Mouse (Mus musculus): Measurements from ENCODE around the gene Tmem132d. TPM values are rescaled to one million over a fixed set of nuclear protein-coding genes. Genes with fewer than 3 reads are reported as not detected.
"Not testable (repeated sequence)": the region's sequence is repeated elsewhere in the genome, so short reads cannot be mapped to it uniquely, and the experiment has no call there.

Tmem132d gene
- polyA plus RNA-seq, 1 experiment: not detected

GRCm38 (mm10) chr5:127990826-127991225, 442.1 kb downstream of the Tmem132d start:
- Histone ChIP-seq H3K27me3 (ENCODE audit: control insufficient read depth, insufficient read depth, insufficient read length) (no peaks in the 10 kb centered on the region), H3K79me3 (ENCODE audit: low read depth) (no peaks in the 10 kb centered on the region), H3K36me3 (ENCODE audit: control insufficient read depth, insufficient read depth) (no peaks in the 10 kb centered on the region), H3K79me2 (ENCODE audit: control insufficient read depth, insufficient read depth) (no peaks in the 10 kb centered on the region), H3ac (ENCODE audit: control insufficient read depth, insufficient read length, low read depth) (no peak overlapping the region), H3K4me3 (ENCODE audit: insufficient read depth, poor library complexity, severe bottlenecking) (no peak overlapping the region)
- TF ChIP-seq MYOD1 (IDR thresholded peaks at IDR 0.05; ENCODE audit: control insufficient read depth, insufficient read length, low read depth) (no peak), MAX (IDR thresholded peaks at IDR 0.05) (no peak), CEBPB (IDR thresholded peaks at IDR 0.05; ENCODE audit: low read depth) (no peak), MYOG (IDR thresholded peaks at IDR 0.05; ENCODE audit: control insufficient read depth, extremely low read depth, insufficient read length) (no peak), USF1 (IDR thresholded peaks at IDR 0.05; ENCODE audit: low read depth) (no peak), FOSL1 (IDR thresholded peaks at IDR 0.05; ENCODE audit: insufficient read depth, low read length, poor library complexity, severe bottlenecking) (no peak), CTCF (IDR thresholded peaks at IDR 0.05; ENCODE audit: control insufficient read depth, insufficient read depth, insufficient read length) (no peak)

- not testable (repeated sequence) for H3K4me3 ChIP-seq (ENCODE audit: insufficient read depth, poor library complexity, severe bottlenecking); H3K27me3 ChIP-seq (ENCODE audit: control insufficient read depth, insufficient read depth, insufficient read length); H3K79me2 ChIP-seq (ENCODE audit: control insufficient read depth, insufficient read depth); H3K36me3 ChIP-seq (ENCODE audit: control insufficient read depth, insufficient read depth); H3K79me3 ChIP-seq (ENCODE audit: low read depth); H3ac ChIP-seq (ENCODE audit: control insufficient read depth, insufficient read length, low read depth)
Observed at GRCm38 (mm10) chr5:127980003-127980358, 452.9 kb downstream of the Tmem132d start.

- H3K36me3 ChIP-seq (ENCODE audit: control insufficient read depth, insufficient read depth): no peaks in the 10 kb centered on the region
- no peaks in the 10 kb centered on the region for H3K79me2 ChIP-seq (ENCODE audit: control insufficient read depth, insufficient read depth)
- no peak overlapping the region for H3ac ChIP-seq (ENCODE audit: control insufficient read depth, insufficient read length, low read depth)
- H3K27me3 ChIP-seq (ENCODE audit: control insufficient read depth, insufficient read depth, insufficient read length): no peaks in the 10 kb centered on the region
- no peak overlapping the region for H3K4me3 ChIP-seq (ENCODE audit: insufficient read depth, poor library complexity, severe bottlenecking)
- TF ChIP-seq CTCF (IDR thresholded peaks at IDR 0.05; ENCODE audit: control insufficient read depth, insufficient read depth, insufficient read length) (no peak), MYOG (IDR thresholded peaks at IDR 0.05; ENCODE audit: control insufficient read depth, extremely low read depth, insufficient read length) (no peak), CEBPB (IDR thresholded peaks at IDR 0.05; ENCODE audit: low read depth) (no peak), USF1 (IDR thresholded peaks at IDR 0.05; ENCODE audit: low read depth) (no peak), FOSL1 (IDR thresholded peaks at IDR 0.05; ENCODE audit: insufficient read depth, low read length, poor library complexity, severe bottlenecking) (no peak), MYOD1 (IDR thresholded peaks at IDR 0.05; ENCODE audit: control insufficient read depth, insufficient read length, low read depth) (no peak), MAX (IDR thresholded peaks at IDR 0.05) (no peak)
- no peaks in the 10 kb centered on the region for H3K79me3 ChIP-seq (ENCODE audit: low read depth)
Observed at GRCm38 (mm10) chr5:127979329-127980002, 453.4 kb downstream of the Tmem132d start.

GRCm38 (mm10) chr5:127976661-127977060, 456.2 kb downstream of the Tmem132d start:
- Histone ChIP-seq H3K79me2 (ENCODE audit: control insufficient read depth, insufficient read depth) (no peaks in the 10 kb centered on the region), H3K36me3 (ENCODE audit: control insufficient read depth, insufficient read depth) (no peaks in the 10 kb centered on the region), H3K4me3 (ENCODE audit: insufficient read depth, poor library complexity, severe bottlenecking) (no peak overlapping the region), H3ac (ENCODE audit: control insufficient read depth, insufficient read length, low read depth) (no peak overlapping the region), H3K79me3 (ENCODE audit: low read depth) (no peaks in the 10 kb centered on the region), H3K27me3 (ENCODE audit: control insufficient read depth, insufficient read depth, insufficient read length) (no peaks in the 10 kb centered on the region)
- no peak for TF ChIP-seq CEBPB (IDR thresholded peaks at IDR 0.05; ENCODE audit: low read depth)
- no peak for TF ChIP-seq MYOD1 (IDR thresholded peaks at IDR 0.05; ENCODE audit: control insufficient read depth, insufficient read length, low read depth)
- TF ChIP-seq MYOG (IDR thresholded peaks at IDR 0.05; ENCODE audit: control insufficient read depth, extremely low read depth, insufficient read length): no peak
- no peak for TF ChIP-seq FOSL1 (IDR thresholded peaks at IDR 0.05; ENCODE audit: insufficient read depth, low read length, poor library complexity, severe bottlenecking)
- TF ChIP-seq MAX (IDR thresholded peaks at IDR 0.05): no peak
- no peak for TF ChIP-seq USF1 (IDR thresholded peaks at IDR 0.05; ENCODE audit: low read depth)
- no peak for TF ChIP-seq CTCF (IDR thresholded peaks at IDR 0.05; ENCODE audit: control insufficient read depth, insufficient read depth, insufficient read length)

GRCm38 (mm10) chr5:127965700-127966099, 467.2 kb downstream of the Tmem132d start:
- no peaks in the 10 kb centered on the region for H3K27me3 ChIP-seq (ENCODE audit: control insufficient read depth, insufficient read depth, insufficient read length)
- H3ac ChIP-seq (ENCODE audit: control insufficient read depth, insufficient read length, low read depth): no peak overlapping the region
- H3K79me2 ChIP-seq (ENCODE audit: control insufficient read depth, insufficient read depth): no peaks in the 10 kb centered on the region
- no peaks in the 10 kb centered on the region for H3K79me3 ChIP-seq (ENCODE audit: low read depth)
- TF ChIP-seq MAX (IDR thresholded peaks at IDR 0.05): no peak
- no peak for TF ChIP-seq USF1 (IDR thresholded peaks at IDR 0.05; ENCODE audit: low read depth)
- no peak for TF ChIP-seq CTCF (IDR thresholded peaks at IDR 0.05; ENCODE audit: control insufficient read depth, insufficient read depth, insufficient read length)
- TF ChIP-seq MYOG (IDR thresholded peaks at IDR 0.05; ENCODE audit: control insufficient read depth, extremely low read depth, insufficient read length): no peak
- no peak for TF ChIP-seq CEBPB (IDR thresholded peaks at IDR 0.05; ENCODE audit: low read depth)
- TF ChIP-seq FOSL1 (IDR thresholded peaks at IDR 0.05; ENCODE audit: insufficient read depth, low read length, poor library complexity, severe bottlenecking): no peak
- TF ChIP-seq MYOD1 (IDR thresholded peaks at IDR 0.05; ENCODE audit: control insufficient read depth, insufficient read length, low read depth): no peak
- no peak overlapping the region for H3K4me3 ChIP-seq (ENCODE audit: insufficient read depth, poor library complexity, severe bottlenecking)
- no peaks in the 10 kb centered on the region for H3K36me3 ChIP-seq (ENCODE audit: control insufficient read depth, insufficient read depth)

GRCm38 (mm10) chr5:127962656-127963055, 470.2 kb downstream of the Tmem132d start:
- H3K79me2 ChIP-seq (ENCODE audit: control insufficient read depth, insufficient read depth): no peaks in the 10 kb centered on the region
- no peaks in the 10 kb centered on the region for H3K36me3 ChIP-seq (ENCODE audit: control insufficient read depth, insufficient read depth)
- no peak overlapping the region for H3ac ChIP-seq (ENCODE audit: control insufficient read depth, insufficient read length, low read depth)
- no peaks in the 10 kb centered on the region for H3K79me3 ChIP-seq (ENCODE audit: low read depth)
- no peaks in the 10 kb centered on the region for H3K27me3 ChIP-seq (ENCODE audit: control insufficient read depth, insufficient read depth, insufficient read length)
- H3K4me3 ChIP-seq (ENCODE audit: insufficient read depth, poor library complexity, severe bottlenecking): no peak overlapping the region
- TF ChIP-seq MYOD1 (IDR thresholded peaks at IDR 0.05; ENCODE audit: control insufficient read depth, insufficient read length, low read depth): no peak
- TF ChIP-seq CEBPB (IDR thresholded peaks at IDR 0.05; ENCODE audit: low read depth): no peak
- TF ChIP-seq CTCF (IDR thresholded peaks at IDR 0.05; ENCODE audit: control insufficient read depth, insufficient read depth, insufficient read length): no peak
- no peak for TF ChIP-seq MYOG (IDR thresholded peaks at IDR 0.05; ENCODE audit: control insufficient read depth, extremely low read depth, insufficient read length)
- TF ChIP-seq FOSL1 (IDR thresholded peaks at IDR 0.05; ENCODE audit: insufficient read depth, low read length, poor library complexity, severe bottlenecking): no peak
- TF ChIP-seq USF1 (IDR thresholded peaks at IDR 0.05; ENCODE audit: low read depth): no peak
- no peak for TF ChIP-seq MAX (IDR thresholded peaks at IDR 0.05)
